Mouse (Mus musculus) right cerebral cortex, adult 2 months (tissue): Measurements from ENCODE around the gene Idh1.
"Not testable (repeated sequence)": the region's sequence is repeated elsewhere in the genome, so short reads cannot be mapped to it uniquely, and the experiment has no call there.

Source experiments
- DNase-seq, 2 experiments: peaks; one replicate each; pipeline ENCODE4 v3.0.0; 2021 to 2022; ENCODE audit warnings: low spot score in 2 of 2

Idh1 gene

DNA sequence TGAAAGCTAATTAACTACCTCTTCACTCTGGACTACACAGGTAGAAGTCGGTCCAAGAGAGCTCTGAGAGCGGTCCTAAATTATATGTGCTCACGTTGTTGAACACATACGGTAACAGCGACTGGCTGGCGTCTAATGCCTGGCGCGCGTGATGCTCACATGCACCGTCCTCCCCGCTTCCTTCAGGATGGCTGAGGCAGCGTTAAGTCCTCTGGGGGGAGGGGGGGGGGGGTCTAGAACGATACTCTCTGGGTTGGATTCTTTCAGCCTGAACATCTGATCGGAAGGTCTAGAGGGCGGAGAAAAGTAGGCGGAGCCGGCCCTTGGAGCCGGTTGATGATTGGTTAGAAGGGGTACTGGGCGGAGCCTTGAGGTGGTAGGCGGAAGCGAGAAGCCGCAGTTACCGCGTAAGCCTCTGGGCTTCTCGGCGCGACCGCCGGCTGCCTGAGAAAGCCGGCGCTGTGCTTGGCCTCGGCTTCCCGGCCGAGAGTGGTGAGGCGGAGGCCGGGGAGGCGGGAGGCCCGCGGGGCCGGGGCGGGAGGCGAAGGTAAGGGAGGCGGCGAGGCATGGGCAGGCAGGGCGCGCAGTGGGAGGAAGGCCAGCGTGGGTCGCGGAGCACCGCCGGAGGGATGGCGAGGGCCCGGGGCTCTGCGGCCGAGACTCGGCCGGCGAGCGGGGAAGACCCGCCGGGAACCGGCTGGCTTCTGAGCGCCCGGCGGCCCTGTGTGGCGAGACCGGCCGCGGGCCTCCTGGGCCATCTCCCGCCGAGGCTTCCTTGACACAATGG lies at the start of gene Idh1, which contains the start of gene Pikfyve:
Gene Idh1 (minus strand): TSS at position 214 of the 787 bp plus-strand sequence.
Gene Pikfyve (plus strand): TSS at position 397 of the 787 bp plus-strand sequence.
- DNase-seq = peak; percentile 95 to 96

DNA sequence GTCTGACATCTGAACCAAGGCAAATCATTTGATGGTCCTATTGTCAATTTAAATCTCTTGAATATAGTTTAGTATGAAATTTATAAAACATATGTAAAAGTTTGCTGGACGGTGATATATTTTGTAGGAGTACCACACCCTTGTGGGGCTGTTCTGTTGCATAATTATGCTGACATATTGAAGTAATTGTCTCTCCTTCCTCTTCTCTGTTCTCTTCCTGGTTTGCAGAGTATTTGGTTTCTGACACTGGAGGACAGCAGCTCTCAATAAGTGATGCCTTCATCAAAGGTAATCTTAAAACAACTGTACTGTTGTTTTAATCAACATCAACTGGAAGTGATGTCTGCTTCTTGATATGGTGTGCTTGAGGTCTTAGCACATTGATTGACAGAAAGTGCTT lies 44.3 kb upstream of the Idh1 start:
- DNase-seq = no peak

DNA sequence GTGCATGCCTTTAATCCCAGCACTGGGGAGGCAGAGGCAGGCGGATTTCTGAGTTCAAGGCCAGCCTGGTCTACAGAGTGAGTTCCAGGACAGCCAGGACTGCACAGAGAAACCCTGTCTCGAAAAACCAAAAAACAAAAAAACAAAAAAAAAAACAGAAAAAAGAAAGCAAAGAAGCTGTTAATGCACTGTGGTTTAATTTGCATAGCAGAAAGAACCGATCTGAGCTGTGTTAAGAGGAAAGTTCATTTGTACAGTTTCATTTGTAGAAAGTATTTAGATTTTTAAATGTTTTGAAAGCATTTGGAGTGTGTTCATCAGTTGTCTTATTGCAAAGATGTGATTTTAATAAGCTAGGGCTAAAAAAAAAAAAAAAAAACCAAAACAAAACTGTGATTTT lies 43.5 kb upstream of the Idh1 start:
- DNase-seq = not testable (repeated sequence)

- no peak for DNase-seq
These were observed 41.4 kb upstream of the Idh1 start for GRCm38 (mm10) chr1:65227681-65228080.

DNA sequence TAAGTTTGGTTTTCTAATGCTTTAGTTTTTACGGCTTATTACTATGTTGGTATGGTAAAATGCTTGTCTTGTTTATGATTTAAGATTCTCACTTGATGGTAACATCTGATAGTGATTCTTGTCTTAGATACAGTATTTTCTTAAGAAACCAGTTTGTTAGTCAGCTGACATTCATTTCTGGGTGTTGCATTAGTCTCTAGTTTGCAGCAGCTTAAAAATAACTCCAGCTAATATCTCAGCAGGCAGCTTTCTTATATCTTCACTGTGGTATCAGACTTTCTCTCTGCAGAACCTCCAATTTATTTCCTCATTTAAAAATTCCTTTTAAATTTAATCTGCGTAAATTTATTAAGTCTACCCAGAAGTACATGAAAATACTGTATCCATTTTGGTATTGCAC lies 37.4 kb upstream of the Idh1 start:
- DNase-seq = no peak

GRCm38 (mm10) chr1:65217972-65218371 lies 31.7 kb upstream of the Idh1 start:
- DNase-seq = no peak

DNA sequence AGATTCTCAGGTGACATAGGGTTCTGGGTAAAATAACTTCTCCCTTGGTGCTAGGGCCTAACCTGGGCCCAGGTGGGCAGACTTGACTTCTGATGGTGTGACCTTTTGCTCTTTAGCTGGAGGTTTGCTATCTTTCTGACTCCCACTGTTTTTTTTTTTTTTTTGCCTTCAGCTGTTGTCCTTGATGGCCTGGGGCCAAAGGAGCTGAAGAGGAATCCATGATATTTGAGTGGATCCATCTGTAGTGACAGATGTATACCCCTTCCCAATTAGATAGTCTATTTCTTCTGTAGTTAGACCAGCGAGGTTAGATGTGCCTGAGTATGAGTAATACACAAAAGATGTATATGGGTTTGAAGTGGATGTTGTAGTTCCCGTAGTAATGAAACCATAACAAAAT lies 31.3 kb upstream of the Idh1 start:
- DNase-seq = no peak

GRCm38 (mm10) chr1:65213214-65213613 lies 26.9 kb upstream of the Idh1 start:
- no peak for DNase-seq

DNA sequence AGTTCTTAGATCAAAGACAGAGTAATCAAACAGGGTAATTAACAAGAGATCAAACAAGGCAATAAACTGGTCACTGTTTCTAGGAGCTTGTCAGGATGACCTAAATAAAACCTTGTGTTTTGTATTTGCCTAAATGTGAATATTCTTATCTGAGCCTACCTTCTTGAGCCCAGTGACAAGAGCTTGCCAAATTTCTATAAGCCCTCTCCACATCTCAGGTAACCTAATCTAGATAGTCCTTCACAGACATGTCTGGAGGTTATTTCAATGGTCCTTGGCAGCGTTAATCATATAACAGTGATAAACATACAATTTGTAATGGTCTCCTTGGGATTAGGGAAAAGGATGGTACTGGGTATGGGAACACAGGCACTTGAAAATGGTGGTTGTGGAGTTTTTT lies 18.0 kb upstream of the Idh1 start:
- no peak for DNase-seq

GRCm38 (mm10) chr1:65198861-65199260 lies 12.6 kb upstream of the Idh1 start:
- DNase-seq = no peak

GRCm38 (mm10) chr1:65198425-65198824 lies 12.1 kb upstream of the Idh1 start:
- DNase-seq = no peak

GRCm38 (mm10) chr1:65193226-65193625 lies 6.9 kb upstream of the Idh1 start:
- DNase-seq = no peak

DNA sequence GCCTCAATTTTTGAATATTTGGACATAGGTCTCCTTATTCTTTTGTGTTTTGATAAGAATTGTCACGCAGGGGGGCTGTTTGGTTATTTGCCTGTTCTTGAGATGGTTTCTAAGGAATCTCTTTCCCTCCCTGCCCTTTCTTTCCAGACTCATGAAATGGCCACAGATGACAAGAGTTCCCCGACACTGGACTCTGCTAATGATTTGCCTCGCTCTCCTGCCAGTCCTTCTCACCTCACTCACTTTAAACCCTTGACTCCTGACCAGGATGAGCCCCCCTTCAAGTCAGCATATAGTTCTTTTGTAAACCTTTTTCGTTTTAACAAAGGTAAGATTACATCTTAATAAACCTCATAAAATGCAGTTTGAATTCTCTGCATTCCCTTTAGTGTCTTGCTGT lies 3.9 kb upstream of the Idh1 start:
- DNase-seq = no peak

DNA sequence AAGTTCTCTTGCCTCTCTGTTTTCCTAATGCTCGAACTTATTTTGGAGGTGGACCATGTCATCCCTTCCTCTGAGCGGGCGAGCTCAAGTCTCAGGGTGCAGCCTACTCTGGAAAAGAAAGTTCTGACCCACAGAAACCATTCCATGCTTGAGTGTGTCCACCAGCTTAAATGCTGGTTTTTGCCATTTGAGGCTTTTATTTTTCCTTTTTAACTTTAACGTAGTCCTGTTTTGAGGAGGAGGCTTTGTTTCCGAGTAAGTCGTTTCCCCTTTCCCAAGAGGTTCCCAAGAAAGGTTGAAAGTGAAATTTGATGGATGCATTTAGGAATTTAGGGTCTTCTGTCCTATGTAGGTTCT lies 752 bp upstream of the Idh1 start:
- no peak for DNase-seq

DNA sequence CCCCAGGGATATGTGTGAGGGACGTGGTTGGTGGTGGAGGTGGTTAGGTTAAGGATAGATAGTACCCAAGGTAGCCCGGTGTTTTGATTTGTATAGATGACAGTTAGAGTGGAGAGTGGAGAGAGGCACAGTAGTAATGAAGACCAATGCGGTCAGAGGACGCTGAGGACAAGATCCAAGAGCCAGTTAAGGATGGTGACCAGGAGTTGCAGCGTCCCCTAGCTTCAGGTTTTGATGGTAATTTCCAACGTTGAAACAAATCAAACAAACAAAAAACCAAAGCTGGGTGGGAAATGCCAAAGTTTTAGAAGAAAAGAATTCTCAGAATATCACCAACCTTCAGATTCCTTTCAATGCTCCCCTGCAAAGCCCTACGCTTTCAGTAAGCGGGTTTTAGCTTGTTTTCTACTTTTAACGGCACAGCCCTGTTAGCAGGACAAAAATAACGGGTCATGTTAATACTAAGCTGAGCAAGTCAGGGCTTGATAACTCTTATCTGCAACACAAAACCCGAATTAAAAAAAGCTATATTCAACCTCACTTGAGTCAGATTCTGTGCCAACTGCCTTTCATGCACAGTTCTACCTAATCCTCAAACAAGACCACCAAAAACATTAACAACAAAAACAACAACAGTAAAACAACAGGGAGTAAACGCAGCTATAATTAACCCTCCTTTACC lies 635 bp downstream of the Idh1 start:
- no peak for DNase-seq

GRCm38 (mm10) chr1:65185011-65185410 lies 1.3 kb downstream of the Idh1 start:
- no peak for DNase-seq

- DNase-seq = no peak
These were observed 2.3 kb downstream of the Idh1 start for GRCm38 (mm10) chr1:65183994-65184393.

DNA sequence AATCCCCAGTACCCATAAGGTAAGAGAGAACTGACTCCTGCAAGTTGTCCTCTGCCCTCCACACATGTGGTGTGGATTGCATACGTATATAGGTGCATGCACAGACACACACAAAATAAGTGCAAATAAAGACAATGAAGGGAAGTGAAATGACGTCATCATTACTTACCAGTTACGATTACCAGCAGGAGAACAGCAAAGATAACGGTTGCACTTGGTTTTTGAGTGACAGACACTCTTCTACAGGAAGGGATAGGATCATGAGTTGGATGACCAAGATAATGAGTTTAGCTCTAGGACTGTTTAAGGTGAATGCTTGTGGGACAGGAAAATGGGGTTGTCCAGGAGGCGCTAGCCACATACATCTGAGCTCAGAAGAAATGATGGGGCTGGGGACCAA lies 4.8 kb downstream of the Idh1 start:
- no peak for DNase-seq

GRCm38 (mm10) chr1:65179634-65180249 lies 6.6 kb downstream of the Idh1 start:
- DNase-seq = peak; percentile 69 to 76

GRCm38 (mm10) chr1:65178902-65179432 lies 7.3 kb downstream of the Idh1 start:
- peak; percentile 98 for DNase-seq

- DNase-seq = peak; percentile 93 to 94
These were observed 8.0 kb downstream of the Idh1 start for GRCm38 (mm10) chr1:65178126-65178901.

- no peak for DNase-seq
These were observed 8.8 kb downstream of the Idh1 start for GRCm38 (mm10) chr1:65177452-65177851.
